Mouse (Mus musculus) thymus, postnatal 0 days (tissue): ENCODE data around the gene Jak2. TPM values are rescaled to one million over a fixed set of nuclear protein-coding genes. Genes with fewer than 3 reads are reported as not detected.

ENCODE experiments used
- DNase-seq: peaks from one replicate; pipeline ENCODE4 v3.0.0-alpha.2; 2015; ENCODE audit warnings: low spot score
- polyA plus RNA-seq: library from polyadenylated mRNA; unstranded; fragments of >200 nt; fragmentation: Nextera tagmentation; extraction: Ambion mirVana; gene quantifications from 2 replicates; pipeline ENCODE4 v1.2.1, GENCODE M21; 2015

The Jak2 gene
- polyA plus RNA-seq, 1 experiment from 2014 or later, result 16.7 TPM

GRCm38 (mm10) chr19:29361468-29362130 is 110.0 kb downstream of the Jak2 start:
- peak; percentile 94 for DNase-seq

GRCm38 (mm10) chr19:29362173-29362930 is 110.7 kb downstream of the Jak2 start:
- DNase-seq, result no peak

Other genes starting within 250 kb of the Jak2 start
- 56.1 and 59.4 TPM in 2 replicates for gene Ak3, start 203.9 kb upstream of the Jak2 start, polyA plus RNA-seq
- 49.5 and 52.2 TPM in 2 replicates for gene Rcl1, start 150.5 kb upstream of the Jak2 start, polyA plus RNA-seq
- gene Insl6, start 73.5 kb downstream of the Jak2 start, polyA plus RNA-seq, result 13.5 and 15.1 TPM in 2 replicates
- gene Rln1, start 82.8 kb downstream of the Jak2 start, polyA plus RNA-seq, result 0.51 and 0.59 TPM in 2 replicates
- 308 and 317 TPM in 2 replicates for gene Plgrkt, start 115.6 kb downstream of the Jak2 start, polyA plus RNA-seq
- gene Cd274, start 115.6 kb downstream of the Jak2 start, polyA plus RNA-seq, result 11.3 and 12.0 TPM in 2 replicates
- gene Pdcd1lg2, start 159.1 kb downstream of the Jak2 start, polyA plus RNA-seq, result 4.6 and 4.9 TPM in 2 replicates